Mouse (Mus musculus) retina, postnatal 7 days (tissue): ENCODE measurements around the gene Olfr117.
"Not testable (repeated sequence)": the region's sequence is repeated elsewhere in the genome, so short reads cannot be mapped to it uniquely, and the experiment has no call there.

Experiments
- DNase-seq: peaks from one replicate; pipeline ENCODE4 v3.0.0-alpha.2; 2012; ENCODE audit warnings: low read depth, low spot score

Olfr117 gene

DNA sequence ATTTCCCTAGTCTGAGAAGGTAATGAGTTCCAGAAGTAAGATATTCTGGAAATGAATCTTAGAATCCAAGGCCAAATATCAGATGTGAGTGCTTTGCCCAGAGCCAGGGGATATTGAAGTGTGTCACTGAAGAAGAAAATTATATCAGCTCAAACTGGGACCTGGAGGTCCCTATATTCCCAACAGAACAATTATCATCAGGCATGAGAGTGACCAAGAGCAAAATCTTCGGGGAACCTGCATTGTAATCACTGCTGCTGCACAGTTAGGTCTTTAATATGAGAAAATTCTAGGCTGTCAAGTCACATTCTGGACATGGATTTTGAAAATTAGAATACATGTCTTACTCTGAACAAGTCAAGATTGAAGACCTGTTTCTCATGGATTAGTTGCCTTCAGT is at the start of gene Olfr117:
TSS of gene Olfr117 (minus strand) at position 101 of the 400 bp plus-strand sequence.
- no peak for DNase-seq

DNA sequence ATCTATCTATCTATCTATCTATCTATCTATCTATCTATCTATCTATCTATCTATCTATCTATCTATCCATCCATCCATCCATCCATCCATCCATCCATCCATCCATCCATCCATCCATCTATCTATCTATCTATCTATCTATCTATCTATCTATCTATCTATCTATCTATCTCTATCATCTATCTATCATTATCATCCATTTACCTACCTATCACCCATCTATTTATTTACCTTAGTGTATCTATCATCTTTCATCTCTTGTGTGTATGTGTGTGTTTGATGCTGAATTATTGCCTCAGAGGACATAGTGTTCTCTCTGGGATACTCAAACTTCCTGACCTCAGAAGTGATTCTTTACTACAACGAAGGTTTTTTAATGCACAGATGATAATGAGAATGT is 32.7 kb upstream of the Olfr117 start, which contains the start of gene Olfr119:
TSS of gene Olfr119 (plus strand) at position 301 of the 400 bp plus-strand sequence.
- DNase-seq, result not testable (repeated sequence)

DNA sequence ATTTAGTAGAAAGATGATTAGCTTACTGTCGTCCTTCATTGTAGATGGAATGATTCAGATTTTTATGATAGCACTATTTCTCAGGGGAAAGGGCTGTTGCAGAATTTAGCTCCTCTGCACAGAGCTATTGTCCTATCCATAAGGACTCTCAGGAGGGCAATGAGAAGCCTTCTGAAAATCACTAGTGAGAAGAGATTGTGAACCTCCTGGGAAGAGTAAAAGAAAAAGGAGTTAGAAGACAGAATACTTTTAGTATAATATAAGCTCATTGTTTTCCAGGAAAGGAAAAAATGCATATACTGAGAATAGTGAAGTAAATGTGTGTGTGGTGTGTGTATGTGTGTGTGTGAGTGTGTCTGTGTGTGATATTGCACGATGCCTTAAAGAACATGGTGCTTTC is 3.1 kb upstream of the Olfr117 start, which contains the start of gene Olfr118:
TSS of gene Olfr118 (plus strand) at position 301 of the 400 bp plus-strand sequence.
- DNase-seq, result no peak

DNA sequence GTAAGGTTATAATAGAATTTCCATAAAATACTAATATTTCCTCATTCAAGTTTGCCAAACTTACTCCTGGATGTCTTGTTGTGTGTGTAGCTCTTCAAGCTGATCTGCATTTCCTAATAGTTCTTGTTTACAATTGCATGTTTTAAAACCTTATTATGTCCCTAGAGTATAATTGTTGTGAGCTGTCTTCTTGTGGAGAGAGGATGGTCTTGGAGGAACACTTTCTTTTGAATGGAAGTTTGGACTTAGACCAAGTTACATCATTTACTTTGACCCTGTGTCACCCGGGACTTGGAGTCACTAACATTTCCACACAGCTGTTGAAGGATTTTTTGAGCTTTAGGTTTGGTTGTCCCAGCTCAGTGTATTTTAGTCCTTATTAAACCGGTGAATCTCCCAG is 36.6 kb downstream of the Olfr117 start, which contains the start of the genes Olfr115 and Olfr116:
TSS of gene Olfr115 (minus strand) at position 101 of the 400 bp plus-strand sequence.
TSS of gene Olfr116 (minus strand) at position 191 of the 400 bp plus-strand sequence.
- no peak for DNase-seq
